Mouse (Mus musculus) v-Abl transformed pro-B cells (cell line): ENCODE results near the gene Tk2.

Experiments used
- in situ Hi-C, 2 experiments: fragments of 400-800 bp; cut with MboI; formaldehyde crosslinking; loops; one replicate each; pipeline ENCODE4 v1.15.1; 2025; ENCODE audit not compliant: unreplicated experiment in 2 of 2

The Tk2 gene

GRCm38 (mm10) chr8:104230377-104230776, 18.0 kb downstream of the Tk2 start:
- in situ Hi-C loops = no loop called here

- in situ Hi-C loops = no loop called here
Measured at GRCm38 (mm10) chr8:104227048-104227447, 21.3 kb downstream of the Tk2 start.

DNA sequence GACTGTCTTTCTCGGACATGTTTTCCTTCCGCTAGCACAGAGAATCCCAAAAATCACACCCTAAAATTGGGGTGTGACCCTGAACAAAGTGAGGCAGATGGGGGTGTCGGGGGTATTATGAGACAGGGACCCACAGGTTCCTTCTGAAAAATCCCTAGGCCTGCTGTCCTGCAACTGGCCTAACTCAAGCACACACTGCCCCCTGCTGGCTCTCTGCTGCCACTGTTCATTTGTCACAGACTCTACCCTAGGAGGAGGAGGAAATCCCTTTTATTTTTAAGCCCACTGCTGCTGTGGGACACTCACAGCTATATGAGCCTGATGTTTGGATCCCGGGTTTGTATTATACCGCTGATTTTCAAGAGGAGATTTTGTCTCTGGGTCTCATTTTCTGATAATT, 28.6 kb downstream of the Tk2 start:
- in situ Hi-C loops = loop anchor here (5.0 kb wide), 3 partner anchors 37 to 123 kb away; no protein-coding TSS in a partner anchor

- in situ Hi-C loops = loop anchor here in 1 of 2 experiments (5.0 kb wide), 1 partner anchor 72 kb away; no protein-coding TSS in a partner anchor
Measured at GRCm38 (mm10) chr8:104219079-104219478, 29.3 kb downstream of the Tk2 start.

DNA sequence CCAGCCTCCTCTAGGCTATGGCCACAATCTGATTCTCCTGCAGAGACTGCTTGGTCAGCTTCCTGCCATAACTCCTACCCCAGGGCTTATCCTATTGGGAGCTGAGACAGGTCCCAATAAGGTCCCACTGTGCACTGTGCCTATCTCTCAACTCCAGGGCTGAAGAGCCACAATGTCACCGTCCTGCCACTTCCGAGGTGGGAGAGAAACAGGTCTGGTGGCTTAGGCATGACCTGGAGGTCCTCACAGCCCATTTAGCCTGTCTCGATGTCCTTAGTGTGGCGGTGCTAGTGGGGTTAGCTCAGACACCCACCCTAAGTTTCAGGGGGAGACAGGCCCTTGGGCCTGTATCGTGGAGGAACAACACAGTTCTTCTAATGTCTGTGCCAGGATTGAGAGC, 30.8 kb downstream of the Tk2 start:
- in situ Hi-C loops = loop anchor here in 1 of 2 experiments (5.0 kb wide), 1 partner anchor 70 kb away; no protein-coding TSS in a partner anchor

DNA sequence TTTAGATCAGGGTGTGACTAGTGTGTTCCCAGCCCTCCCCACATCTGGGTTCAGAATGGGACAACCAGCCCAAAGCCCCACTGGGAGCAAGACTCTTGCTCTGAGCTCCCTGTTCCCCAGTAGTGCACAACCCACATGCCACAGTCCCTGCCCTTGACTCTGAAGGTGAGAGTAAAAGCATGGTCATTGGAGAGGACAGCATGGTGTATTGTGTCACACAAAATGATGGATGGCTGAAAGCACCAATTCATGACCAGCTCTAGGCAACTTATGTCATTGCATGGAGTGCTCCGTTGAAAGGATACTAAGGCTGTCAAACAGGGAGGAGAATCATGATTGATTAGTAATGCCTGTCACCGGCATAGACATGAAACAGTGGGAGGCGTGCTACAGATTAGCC, 43.1 kb downstream of the Tk2 start:
- in situ Hi-C loops = no loop called here

- in situ Hi-C loops = no loop called here
Measured at GRCm38 (mm10) chr8:104202320-104202719, 46.0 kb downstream of the Tk2 start.

- in situ Hi-C loops = no loop called here
Measured at GRCm38 (mm10) chr8:104201622-104202021, 46.7 kb downstream of the Tk2 start.

DNA sequence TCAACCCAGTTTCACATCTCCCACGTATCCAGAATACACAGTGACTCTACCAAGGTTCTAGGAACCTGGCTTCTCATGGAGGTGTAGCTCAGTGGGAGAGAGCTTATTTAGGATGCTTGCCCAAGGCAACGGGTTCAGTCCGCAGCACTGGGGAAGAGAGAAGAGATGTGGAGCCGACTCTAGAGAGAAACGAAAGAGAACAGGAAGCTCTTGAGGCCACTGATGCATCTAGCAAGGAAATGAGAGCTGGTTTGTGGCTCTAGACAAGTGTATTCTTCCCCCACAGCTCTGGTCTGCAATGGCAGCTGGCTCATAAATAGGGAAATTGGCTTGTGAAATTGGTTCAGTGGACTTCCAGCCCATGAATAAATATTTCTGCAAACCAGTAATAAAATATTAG, 48.6 kb downstream of the Tk2 start:
- in situ Hi-C loops = no loop called here

DNA sequence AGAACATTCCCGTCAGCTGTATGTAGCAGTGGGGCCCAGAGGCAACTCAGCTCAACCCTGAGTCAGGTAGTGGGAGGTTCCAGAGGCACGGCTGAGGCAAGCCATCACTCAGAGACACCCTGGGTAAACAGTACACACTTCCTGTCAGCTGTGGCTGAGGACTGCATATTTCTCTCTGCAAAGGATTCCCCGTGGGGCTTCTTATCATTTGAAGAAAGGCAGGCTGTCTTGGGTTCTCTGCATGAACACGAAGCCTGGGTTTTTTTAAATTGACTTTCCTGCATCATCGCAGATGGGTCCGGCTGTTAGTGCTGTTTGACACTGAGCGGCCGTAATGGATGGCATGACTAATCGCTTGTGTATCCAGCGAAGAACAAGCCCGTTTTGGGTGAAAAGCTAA, 56.9 kb downstream of the Tk2 start:
- in situ Hi-C loops = no loop called here

GRCm38 (mm10) chr8:104190777-104191468, 57.4 kb downstream of the Tk2 start:
- in situ Hi-C loops = no loop called here

- in situ Hi-C loops = loop anchor here (5.0 kb wide), 2 partner anchors 41 to 59 kb away; partner anchors contain the start of gene Tk2 (in 1 of the 2)
Measured at GRCm38 (mm10) chr8:104188459-104188858, 59.9 kb downstream of the Tk2 start.

DNA sequence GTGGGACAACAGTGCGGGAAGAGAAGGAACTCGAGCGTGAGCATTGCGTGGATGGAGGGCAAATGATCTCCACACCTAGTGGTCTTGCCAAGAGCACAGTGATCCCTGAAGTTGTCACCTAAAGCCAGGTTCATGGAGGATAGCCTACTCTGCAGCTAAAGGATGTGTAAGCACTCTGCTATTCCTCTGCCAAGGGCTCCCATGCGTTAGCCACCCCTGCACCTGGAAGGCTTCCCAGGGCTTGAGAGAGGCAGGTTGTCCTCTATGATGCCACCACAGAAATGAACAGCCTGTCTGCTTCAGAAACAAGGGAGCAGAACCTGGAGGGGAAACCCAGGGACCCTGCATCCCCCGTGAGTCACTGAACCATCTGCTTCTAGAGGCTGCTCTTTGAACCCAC, 60.7 kb downstream of the Tk2 start:
- in situ Hi-C loops = loop anchor here (5.0 kb wide), 2 partner anchors 40 to 60 kb away; partner anchors contain the start of gene Tk2 (in 1 of the 2)

- in situ Hi-C loops = loop anchor here (5.0 kb wide), 2 partner anchors 40 to 60 kb away; partner anchors contain the start of gene Tk2 (in 1 of the 2)
Measured at GRCm38 (mm10) chr8:104186827-104187226, 61.5 kb downstream of the Tk2 start.

DNA sequence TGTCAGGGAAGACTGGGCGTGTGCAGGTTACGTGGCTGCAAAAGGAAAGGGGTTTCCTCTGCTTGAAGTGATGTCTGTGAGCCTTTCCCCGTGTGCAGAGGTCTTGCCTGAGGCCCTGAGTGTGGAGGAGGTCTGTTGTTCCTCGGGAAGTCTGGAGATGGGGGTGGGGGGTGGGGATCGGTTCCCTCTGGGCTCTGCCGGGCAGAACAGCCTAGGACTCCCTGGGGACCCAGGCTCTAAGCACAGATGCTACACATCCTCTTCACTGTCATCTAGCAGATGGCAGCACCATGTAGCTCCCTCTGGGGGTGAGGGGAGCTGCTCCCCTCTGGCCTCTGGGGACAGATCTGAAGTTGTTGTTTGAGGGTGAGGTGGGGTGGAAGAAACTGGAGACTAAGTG, 63.5 kb downstream of the Tk2 start:
- in situ Hi-C loops = loop anchor here (5.0 kb wide), 2 partner anchors 38 to 62 kb away; partner anchors contain the start of gene Tk2 (in 1 of the 2)

- in situ Hi-C loops = no loop called here
Measured at GRCm38 (mm10) chr8:104177054-104177453, 71.3 kb downstream of the Tk2 start.
